Mouse (Mus musculus): ENCODE measurements around the gene Tcf12.

Gene Tcf12

GRCm38 (mm10) chr9:72085017-72085416 lies 26.7 kb downstream of the Tcf12 start:
- DNase-seq: no peak

- no peak for DNase-seq
These were observed 27.5 kb downstream of the Tcf12 start for GRCm38 (mm10) chr9:72084131-72084530.

- no peak for DNase-seq
These were observed 35.5 kb downstream of the Tcf12 start for GRCm38 (mm10) chr9:72076158-72076557.

- no peak for DNase-seq
These were observed 45.5 kb downstream of the Tcf12 start for GRCm38 (mm10) chr9:72066151-72066550.

GRCm38 (mm10) chr9:72053144-72053543 lies 58.5 kb downstream of the Tcf12 start:
- DNase-seq: no peak

GRCm38 (mm10) chr9:72040156-72040555 lies 71.5 kb downstream of the Tcf12 start:
- no peak for DNase-seq

GRCm38 (mm10) chr9:72039369-72039768 lies 72.3 kb downstream of the Tcf12 start:
- no peak for DNase-seq

- DNase-seq: no peak
These were observed 74.6 kb downstream of the Tcf12 start for GRCm38 (mm10) chr9:72037059-72037516.

- no peak for DNase-seq
These were observed 75.4 kb downstream of the Tcf12 start for GRCm38 (mm10) chr9:72036257-72036656.

- DNase-seq: no peak
These were observed 78.4 kb downstream of the Tcf12 start for GRCm38 (mm10) chr9:72033271-72033670.

- no peak for DNase-seq
These were observed 81.4 kb downstream of the Tcf12 start for GRCm38 (mm10) chr9:72030274-72030673.

- DNase-seq: no peak
These were observed 82.1 kb downstream of the Tcf12 start for GRCm38 (mm10) chr9:72029601-72030000.

GRCm38 (mm10) chr9:72023274-72023673 lies 88.4 kb downstream of the Tcf12 start:
- no peak for DNase-seq

- DNase-seq: no peak
These were observed 90.2 kb downstream of the Tcf12 start for GRCm38 (mm10) chr9:72021512-72021911.

- DNase-seq: no peak
These were observed 95.7 kb downstream of the Tcf12 start for GRCm38 (mm10) chr9:72016021-72016420.

GRCm38 (mm10) chr9:72014585-72015381 lies 96.9 kb downstream of the Tcf12 start:
- DNase-seq: no peak

GRCm38 (mm10) chr9:72013541-72013940 lies 98.1 kb downstream of the Tcf12 start:
- no peak for DNase-seq

- no peak for DNase-seq
These were observed 103.0 kb downstream of the Tcf12 start for GRCm38 (mm10) chr9:72008634-72009033.

GRCm38 (mm10) chr9:71991147-71991546 lies 120.5 kb downstream of the Tcf12 start:
- DNase-seq: no peak

- no peak for DNase-seq
These were observed 121.3 kb downstream of the Tcf12 start for GRCm38 (mm10) chr9:71990376-71990775.

GRCm38 (mm10) chr9:71989663-71990062 lies 122.0 kb downstream of the Tcf12 start:
- no peak for DNase-seq

GRCm38 (mm10) chr9:71986716-71987115 lies 125.0 kb downstream of the Tcf12 start:
- no peak for DNase-seq

GRCm38 (mm10) chr9:71982826-71983225 lies 128.8 kb downstream of the Tcf12 start:
- no peak for DNase-seq

- DNase-seq: no peak
These were observed 130.6 kb downstream of the Tcf12 start for GRCm38 (mm10) chr9:71981071-71981470.

GRCm38 (mm10) chr9:71980579-71980978 lies 131.1 kb downstream of the Tcf12 start:
- no peak for DNase-seq
